Mouse (Mus musculus) heart, adult 2 months (tissue): Measurements from ENCODE around the gene Aatk.

ENCODE experiments used
- CTCF ChIP-seq: fragments of 200-600 bp; IDR thresholded peaks from 2 replicates; pipeline ENCODE4 v1.8.1; 2022; ENCODE audit warnings: antibody characterized with exemption, mild to moderate bottlenecking, moderate library complexity
- EP300 ChIP-seq: fragments of 200-500 bp; IDR thresholded peaks from 2 replicates; pipeline ENCODE4 v1.6.1; 2011; ENCODE audit warnings: low read depth, low read length, control low read depth; ENCODE audit not compliant: insufficient read depth
- POLR2A ChIP-seq: fragments of 200-500 bp; IDR thresholded peaks from 2 replicates; pipeline ENCODE4 v1.6.1; 2011; ENCODE audit warnings: mild to moderate bottlenecking, low read depth, low read length, control low read depth; ENCODE audit not compliant: insufficient read depth

DNA sequence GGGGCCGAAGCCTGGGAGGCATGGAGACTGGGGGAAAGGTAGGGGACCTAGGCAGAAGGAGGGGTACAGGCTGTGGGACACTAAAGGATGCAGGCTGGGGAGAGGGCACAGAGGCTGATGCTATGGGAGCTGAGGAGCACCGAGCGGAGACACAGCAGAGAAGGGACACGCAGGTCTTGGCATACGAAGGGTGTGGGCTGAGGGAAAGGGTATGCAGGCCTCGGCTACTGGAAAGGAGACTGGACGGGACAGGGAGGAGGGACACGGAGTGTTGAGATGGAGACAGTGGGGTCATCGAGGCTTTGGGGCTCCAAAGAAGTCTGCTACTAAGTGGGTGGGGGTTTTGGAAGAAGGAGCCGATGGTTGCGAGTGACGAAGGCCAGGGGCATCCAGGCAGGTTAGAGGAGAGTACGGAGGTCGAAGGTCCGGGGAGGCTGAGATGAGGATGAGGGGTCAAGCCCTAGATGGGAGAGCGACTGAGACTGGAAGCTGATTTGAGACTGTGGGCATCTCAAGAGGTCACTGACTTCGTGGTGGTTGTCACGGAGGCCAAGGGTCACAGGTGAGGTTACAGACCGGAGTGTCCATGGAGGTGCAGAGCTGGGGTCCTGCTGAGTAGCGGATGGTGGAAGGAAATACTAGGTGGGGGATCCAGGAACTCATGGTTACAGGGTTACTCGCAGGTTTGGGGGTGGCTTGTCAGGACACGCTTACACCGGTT is 724 bp upstream of the Aatk start:
- TF ChIP-seq CTCF = no peak
- no peak for TF ChIP-seq EP300
- TF ChIP-seq POLR2A = no peak
